Mouse (Mus musculus) layer of hippocampus, adult 11-12 months (tissue): ENCODE measurements at regions not wholly inside any gene's neighbourhood (a gene's known extent, or its start where the extent isn't known, plus 50 kb on each side); places are given as distances from the start of the nearest gene placed in this dataset.

ENCODE experiments used
- DNase-seq: peaks from one replicate; pipeline ENCODE4 v3.0.0; 2022; ENCODE audit warnings: low spot score

DNA sequence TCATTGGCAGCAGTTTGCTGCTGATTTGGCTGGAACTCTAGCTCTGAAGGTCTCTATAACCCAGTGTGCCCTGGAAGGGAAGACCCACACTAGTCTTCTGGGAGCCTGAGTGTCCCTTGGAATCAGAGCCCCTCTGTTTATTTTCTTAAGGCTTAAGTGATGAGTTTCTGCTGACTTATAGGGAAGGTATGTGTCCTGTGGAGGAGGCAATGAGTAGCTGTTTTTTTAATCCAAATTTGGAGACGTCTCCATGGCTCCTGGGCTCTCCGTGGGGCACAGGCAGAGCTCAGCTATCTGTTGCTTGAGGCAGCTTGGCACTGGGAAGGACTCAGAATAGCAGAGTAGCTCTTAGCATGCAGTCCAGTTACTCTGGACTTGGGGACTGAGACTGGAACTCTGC, 146.4 kb downstream of the Ttc32 start:
- no peak for DNase-seq

DNA sequence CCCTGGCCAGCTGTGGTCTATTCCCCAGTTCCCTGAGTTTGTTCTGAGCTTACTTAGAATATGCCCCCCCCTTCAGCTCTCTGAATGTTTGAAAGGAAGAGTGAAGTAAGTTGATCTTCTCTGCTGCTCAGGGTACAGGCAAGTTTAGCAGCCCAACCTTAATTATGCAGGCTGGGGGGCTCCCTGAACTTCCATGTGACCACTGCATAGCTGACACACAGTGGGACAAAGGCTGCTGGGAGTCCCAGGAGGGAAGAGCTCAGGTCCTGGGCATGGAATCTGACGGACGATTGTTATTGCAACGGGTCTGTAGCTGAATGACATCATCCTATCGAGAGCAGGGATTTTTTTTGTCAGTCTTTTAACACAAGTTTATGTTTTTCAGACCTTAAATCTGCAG, 148.8 kb downstream of the Ttc32 start:
- no peak for DNase-seq

DNA sequence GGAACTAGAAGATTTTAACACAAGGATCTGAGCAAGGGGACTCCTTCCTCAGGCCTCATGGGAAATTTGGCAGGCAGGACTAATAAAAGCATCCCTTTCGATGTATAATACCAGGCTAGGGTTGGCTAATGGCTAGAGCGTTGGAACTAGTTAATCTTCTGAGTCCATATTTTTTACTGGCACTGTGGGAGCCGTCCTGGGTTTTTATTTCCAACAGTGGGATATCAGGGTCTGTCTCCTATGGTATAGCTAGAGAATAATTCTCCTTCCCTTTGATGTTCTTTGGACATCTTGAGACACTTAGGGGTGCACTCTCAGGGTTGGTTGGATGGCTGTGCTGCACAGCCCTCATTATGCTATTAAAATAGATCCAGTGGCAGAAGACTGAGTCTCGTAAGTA, 150.9 kb downstream of the Ttc32 start:
- DNase-seq: no peak

DNA sequence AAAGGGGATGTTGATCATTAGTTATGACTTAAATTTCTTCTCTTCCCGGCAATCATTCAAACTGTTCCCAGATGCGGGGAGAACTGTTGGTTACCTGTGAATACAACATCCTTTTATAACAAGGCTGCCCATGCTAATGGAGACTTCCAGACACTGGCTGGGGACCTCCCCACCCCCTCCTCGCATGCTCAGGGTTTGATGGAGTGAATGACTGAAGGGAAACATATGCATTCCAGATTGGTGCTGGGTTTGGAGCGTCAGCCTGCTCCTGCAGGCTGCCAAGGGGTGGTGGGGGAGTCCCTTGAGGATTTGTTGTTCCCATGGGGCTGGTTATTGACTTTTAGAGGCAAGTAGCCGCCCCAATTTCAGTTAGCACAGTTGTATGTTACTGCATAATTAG, 161.9 kb downstream of the Ttc32 start:
- no peak for DNase-seq

DNA sequence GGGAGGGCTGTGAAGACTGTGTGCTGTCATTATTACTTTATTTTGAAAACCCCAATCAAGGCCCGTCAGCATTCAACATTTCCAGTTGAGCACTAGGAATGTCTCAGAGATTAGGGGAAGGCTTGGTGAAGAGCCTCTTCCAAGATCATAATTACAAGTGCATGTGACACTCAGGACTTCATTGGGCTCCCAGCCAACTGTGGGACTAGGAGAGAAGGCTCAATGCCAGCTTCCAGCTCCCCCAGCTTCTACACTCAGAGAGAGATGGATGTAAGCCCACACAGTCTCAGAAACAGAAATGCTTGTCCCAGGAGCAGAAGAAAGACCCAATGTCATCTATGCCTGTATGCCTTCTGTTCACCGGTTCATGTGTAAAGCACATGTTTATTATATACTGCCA, 169.5 kb downstream of the Ttc32 start:
- no peak for DNase-seq

DNA sequence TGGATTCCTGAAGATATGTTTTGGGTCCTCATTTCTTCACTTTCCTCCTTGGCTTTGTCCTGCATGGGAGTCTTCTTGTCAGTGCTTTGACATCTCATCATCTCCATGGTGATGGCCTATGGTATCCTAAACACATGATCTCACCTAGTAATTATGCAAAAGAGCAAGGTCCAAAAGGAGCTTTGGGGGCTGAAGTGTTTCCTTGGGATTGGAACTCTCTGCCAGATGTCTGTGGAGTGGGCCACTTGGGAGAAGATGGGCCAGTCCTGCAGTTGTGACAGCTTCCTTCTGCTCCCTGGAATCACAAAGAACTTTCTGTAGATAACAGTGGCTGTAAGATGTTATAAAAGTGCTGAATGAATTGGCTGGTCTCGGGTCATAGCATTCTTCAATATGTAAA, 182.4 kb downstream of the Ttc32 start:
- no peak for DNase-seq

DNA sequence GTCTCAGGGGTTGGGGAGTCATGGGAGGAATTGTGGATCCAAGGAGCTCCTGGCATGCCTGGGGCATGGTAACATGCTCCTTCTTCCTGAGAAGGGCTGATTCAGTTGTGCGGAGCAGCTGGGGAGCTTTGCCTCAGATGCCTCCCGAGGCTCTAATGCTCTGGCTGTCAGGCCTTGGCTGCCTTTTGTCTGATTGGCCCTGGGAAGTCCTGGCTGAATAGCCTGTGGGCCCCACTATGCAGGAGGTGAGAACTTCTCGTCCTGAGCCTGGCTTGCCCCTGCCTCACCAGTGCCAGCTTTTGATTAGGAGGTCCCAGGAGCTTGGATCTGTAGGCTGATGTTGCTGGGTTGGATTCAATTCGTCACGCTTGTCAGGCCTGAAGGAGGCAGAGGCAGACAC, 195.2 kb downstream of the Ttc32 start:
- no peak for DNase-seq

DNA sequence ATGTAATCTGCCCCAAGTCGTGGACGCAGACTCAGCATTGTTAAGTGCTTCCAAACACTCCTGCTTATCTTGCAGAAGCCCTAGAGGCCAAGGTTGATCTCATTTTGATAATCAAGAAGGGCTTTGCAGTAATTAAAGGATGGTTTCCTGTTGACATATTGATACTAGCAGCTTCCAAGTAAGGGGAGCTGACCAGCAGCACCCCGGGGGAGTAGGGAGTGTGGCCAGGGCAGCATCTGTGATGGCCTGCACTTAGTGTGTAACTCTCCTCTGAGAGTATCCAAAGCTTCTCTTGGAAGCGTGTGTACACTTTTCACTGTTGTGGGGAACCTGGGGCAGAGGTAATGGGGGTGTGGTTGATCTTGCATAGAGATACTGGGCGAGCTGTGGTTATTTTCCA, 198.1 kb downstream of the Ttc32 start:
- DNase-seq: no peak

DNA sequence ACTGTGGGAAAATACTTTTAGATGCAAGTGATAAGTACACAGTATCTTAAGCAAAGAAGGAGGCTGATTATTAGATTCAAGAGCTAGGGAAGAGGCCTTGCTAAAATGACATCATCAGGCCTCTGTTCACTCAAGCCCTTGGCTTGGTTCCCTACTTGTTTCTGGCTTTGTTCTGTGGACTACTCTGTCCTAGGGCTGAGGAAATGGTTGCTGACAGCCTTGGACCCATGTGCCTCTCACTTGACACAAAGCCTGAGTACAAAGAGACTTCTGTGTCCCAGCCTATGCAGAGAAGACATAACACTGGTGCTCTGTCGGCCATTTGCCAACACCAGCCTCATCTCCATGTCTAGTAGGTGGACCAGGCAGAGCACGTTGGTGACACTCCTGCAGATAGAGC, 198.7 kb downstream of the Ttc32 start:
- DNase-seq: peak; percentile 24

DNA sequence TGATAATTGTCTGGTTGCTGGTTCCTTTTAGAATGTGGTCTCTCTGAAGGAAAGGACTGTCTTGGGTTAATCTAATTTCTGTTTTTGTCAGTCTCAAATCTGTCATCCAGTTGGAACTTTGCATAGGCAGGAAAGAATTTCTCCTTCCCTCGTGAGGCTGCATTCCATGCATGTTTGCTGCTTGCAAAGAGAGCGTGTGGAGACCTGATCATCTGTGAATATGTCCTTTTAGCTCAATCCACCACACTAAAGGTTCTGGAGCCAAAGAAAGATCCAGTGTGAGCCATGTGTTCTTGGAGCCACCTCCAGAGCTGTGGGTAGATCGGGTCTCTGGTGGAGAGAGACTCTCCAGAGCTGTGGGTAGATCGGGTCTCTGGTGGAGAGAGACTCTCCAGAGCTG, 200.2 kb downstream of the Ttc32 start:
- DNase-seq: no peak

DNA sequence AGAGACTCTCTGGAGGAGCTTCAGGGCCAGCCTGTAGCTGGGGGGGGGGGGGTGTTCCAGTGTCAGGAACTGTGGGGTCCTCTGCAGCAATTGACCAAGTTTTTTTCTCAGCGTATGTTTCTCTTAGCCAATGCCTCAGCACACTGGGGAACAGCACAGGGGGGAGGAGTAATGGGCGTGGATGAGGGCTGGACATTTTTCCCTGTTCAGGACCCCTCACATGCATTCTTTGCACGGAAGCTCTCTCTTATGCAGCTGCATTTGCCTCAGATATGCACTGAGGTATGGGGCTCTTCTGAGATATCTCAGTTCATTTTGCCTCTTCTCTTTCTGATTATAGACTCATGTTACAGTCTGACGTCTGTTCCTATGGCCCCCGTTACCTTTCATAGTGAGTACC, 200.8 kb downstream of the Ttc32 start:
- no peak for DNase-seq

DNA sequence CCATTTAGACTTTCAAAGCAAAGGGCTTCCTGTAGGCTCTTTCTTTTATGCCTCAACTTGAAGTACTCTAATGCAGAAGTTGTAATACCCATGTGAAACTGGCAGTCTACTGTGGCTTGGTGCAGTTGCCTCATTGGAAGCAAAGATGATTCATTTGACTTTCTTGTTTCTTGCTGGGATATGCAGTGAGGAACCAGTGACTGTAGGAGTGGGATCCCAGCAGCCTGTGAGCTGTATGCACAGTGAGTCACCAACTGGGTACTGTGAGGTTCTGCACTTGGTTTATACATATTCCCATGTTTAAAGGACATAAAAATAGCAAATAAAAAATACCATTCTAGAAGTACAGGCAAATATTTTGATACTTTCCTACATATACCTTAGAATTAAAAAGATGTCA, 202.6 kb downstream of the Ttc32 start:
- no peak for DNase-seq

DNA sequence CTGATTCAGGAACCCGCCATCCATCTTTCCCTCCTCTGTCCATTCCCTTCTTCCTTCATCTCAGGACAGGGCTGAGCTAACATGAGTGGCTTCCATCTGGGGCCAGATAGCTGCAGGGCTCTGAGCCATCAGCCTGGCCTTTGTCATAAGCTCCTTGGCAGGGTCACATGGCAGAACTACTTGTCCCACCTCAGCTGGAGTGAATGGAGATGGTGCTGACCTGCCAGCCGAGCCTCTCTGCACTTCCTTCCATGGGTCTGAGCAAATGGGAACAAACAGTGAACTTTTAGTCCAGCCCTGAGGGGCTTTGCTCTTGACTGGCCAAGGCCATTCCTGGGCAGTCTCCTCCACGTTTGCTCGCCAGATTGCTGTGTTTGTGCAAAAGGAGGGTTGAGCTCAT, 206.1 kb downstream of the Ttc32 start:
- DNase-seq: no peak

DNA sequence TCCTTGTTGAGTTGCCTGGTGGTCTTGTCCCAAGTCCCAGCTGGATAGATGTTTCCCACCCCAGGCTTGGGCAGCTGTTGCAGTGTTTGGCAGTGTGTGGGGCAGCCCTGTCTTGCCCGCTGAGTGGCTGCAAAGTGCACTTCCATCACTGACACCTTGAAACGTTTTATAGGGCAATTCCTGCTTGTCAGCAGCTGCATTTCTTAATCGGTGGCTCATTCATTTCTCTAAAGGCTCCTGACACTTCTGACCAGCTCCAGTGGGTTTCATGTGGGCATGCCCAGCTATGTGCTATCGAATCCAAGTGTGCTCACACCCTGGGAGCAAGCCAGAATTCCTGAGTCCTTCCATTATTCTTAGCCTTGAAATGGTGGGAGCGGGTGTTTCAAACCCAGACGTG, 207.7 kb downstream of the Ttc32 start:
- no peak for DNase-seq

DNA sequence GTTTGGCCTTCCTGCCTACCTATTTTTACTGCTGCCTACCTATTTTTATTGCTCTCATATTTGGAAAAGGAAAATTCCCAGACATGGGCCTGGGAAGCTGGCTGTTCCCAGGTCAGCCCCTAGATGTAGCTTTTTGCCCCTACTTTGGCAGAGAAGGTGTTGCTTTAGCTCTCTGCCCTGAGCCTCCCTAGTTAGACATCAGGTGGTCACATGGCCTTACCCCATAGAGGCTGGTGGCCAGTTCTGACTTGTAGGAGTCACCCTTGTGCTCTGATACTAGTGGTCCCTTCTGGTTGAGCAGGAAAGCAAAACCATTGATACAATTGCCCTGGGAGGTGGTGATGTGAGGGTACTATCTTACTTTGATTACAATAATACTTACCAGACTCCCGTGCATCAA, 208.2 kb downstream of the Ttc32 start:
- DNase-seq: no peak

DNA sequence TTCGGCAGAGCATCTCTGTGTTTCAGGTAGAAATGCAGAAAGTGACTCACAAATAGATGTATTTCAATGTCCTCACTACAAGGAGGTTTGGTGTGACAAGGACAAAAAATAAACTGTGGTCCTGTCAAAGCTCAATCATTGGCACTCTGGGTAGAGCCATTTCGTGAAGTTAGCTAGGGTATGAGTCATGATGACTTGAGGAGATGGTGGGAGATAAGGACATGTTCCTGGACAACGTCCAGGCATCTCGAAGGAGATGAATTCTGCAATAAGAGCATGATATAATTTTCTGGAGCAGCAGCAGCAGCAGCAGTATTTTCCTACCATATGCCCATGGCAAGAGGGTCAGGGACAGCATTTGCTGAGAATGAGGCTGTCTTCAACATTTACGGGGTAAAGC, 217.7 kb downstream of the Ttc32 start:
- DNase-seq: no peak

DNA sequence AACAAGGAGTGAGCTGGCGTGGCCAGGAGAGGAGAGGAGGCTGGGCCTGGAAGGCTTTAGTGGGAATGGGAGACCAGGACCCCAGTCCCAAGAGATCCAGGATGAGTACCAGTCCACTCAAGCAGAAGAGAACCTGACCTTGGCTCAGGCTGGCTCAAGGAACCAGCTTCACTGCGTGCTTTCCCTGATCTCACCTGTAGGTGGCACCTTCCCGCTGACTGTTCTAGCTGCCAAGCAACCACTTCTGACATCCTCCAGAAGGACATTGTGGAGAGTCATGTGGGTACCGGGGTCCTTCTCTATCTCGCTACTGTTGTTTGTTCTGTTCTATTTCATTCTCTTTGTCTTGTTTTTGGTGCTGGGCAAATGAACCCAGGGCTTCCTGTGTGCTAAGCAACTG, 222.0 kb downstream of the Ttc32 start:
- DNase-seq: peak; percentile 62

DNA sequence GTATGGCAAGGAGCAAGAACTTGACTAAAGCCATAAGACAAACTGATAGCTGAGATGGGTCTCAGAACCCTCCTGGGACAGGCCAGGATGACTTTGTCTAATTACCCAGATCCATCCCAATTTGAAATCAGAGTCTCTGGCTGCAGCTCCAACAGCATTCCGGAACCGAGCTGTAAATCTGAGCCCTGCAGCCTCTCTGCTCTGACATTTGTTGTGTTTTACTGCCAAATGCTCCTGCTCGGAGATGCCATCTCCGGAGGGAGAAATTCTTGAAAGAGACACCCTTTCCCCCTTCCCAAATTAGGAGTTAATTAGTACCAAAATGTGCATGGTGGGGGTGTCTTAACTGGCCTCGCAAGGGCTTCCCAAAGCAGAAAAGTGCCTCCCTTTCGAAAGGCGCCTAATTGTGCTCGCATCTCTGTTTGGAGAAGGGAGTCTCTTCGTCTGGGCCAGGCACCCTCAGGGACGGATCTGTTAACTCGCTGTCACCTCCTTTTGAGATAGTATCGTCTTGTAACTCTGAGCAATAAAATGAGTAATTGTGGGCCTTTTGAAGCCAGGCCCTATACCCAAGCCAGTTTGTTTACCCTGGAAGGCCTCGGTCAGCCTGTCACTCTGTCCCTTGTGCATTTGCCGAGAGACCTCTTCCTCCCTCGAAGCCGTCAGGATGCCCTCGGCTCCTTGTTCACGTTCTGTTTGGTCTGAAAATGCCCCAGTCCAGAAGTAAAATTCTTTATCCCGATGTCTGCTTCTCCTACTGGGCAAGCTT, 223.7 kb downstream of the Ttc32 start:
- no peak for DNase-seq

DNA sequence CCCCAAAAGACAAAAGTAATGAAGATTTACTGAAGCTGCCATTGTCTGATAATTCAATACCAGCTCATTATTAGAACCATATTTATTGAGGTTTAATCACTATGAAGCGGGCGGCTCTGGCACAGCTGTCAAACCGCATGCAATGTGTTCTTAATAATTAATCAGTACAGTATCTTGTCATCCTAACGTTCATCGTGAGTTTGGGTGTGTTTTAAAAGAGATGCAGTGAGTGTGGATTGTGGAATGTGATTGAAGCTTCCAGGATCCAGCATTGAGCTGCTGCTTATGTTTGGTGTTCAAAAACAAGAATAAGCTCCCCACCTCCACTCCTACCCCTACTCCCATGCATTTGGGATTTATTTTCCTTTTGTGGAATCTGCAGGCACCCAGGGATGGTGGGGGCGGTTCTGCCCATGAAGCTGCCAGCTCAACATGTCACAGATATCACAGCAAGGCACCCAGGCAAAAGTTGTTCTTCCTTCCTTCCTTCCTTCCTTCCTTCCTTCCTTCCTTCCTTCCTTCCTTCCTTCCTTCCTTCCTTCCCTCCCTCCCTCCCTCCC, 224.6 kb downstream of the Ttc32 start:
- DNase-seq: peak; percentile 53

DNA sequence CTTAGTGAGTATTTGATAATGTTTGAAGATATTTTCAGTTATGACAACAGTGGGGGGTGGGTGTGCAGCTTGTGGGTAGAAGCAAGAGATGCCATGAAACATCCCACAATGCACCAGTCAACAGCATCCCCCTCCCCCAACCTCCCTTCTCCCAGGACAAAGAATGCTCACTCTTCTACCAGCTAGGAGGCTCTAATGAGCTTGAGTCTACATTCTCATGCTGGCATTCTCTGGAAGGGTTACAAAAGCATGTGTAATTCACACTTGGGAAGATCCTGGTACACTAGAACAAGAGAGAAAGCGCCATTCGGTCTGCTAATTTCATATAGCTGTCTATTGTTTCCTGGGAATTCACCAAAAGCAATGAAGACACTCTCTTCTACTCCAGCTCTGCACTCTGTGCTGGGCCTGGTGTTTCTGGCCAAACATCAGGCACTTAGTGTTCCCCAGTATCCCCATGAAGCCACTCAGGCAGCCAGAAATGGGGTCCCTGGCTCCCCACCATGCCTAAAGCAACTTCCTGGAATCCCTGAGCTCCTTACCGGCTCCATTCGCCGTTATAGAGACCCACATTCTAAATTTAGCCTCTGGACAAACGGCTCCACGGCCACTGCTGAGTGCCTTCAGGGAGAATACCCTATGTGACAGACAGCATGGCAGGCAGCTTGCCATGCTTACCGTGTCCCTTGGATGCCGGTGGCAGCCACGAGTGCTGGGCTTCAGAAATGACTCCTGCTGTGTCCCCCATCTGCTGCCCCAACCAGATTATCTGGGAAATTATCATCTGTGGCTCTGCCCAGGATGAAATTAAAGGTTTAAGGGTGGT, 226.1 kb downstream of the Ttc32 start:
- no peak for DNase-seq

DNA sequence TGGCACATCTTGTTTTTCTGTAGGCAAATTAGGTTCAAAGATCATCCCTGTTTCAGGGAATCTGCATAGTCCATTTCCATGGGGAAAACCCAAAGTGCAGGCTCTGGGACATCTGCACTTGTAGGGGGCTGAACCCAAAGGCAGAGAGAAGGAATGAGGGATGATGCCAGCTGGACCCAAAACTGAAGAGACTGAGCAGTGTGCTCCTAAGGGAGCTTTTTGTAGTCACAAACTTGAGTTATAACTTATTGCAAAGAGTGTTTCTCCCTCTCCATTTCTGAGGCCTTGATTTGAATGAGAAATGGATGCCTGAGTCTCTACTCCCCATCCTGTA, 226.7 kb downstream of the Ttc32 start:
- DNase-seq: no peak

DNA sequence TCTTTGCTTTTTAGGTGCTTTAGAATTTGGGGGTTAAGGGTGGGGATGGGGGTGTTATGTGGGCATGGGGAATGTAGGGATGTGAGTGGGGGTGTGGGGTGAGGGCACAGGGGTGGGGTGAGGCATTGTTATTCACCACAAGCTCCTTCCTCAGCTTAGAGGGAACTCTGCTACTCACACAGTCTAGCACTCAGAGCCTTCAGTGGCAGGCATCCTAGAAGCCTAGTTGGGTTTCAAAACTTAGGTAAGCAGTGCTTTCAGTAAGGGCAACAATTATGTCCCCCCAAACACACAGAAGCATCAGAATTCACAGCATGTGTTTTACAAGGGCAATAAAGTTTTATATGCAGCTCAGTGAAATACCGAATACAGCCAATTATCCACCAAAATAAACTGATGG, 228.4 kb downstream of the Ttc32 start:
- no peak for DNase-seq

DNA sequence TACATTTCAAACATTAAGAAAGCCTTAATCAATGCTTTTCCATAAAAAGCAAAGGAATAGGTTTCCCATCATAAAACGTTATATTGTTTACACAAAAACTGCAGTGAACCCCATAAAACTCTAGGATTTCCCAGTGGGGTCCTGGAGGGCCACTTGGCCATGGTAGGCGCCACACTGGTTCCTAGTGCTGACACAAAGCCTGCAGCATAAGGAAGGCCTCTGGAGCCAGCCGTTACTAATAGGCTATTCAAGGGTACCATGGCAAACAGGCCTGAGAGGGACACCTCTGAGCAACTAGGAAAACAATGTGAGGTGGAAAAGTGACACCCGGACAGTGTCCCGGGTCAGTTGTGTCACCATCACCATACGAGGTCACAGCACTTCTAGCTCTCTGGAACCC, 231.9 kb downstream of the Ttc32 start:
- no peak for DNase-seq

DNA sequence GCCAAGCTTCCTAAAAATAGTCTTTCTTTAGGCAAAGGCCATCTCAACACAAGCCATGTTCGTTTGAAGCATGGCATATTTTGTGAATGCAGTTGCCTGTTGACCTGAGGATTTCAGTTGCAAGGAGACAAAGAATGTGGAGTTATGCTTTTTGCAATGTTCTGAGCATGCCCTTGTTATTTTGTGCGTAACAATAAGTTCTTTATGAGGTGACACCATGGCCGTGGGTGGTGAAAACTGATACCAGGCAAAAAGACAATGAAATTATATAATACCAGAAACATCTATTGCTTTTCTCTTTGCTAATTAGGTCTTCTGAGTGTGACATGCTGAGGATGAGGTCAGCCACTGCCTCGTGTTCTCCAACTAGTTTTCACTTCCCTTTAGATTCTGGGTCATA, 236.4 kb downstream of the Ttc32 start:
- DNase-seq: no peak
